Mouse (Mus musculus) lung, embryonic 16.5 days (tissue): ENCODE data around the gene Cped1. TPM values are rescaled to one million over a fixed set of nuclear protein-coding genes. Genes with fewer than 3 reads are reported as not detected.

Experiments used
- ATAC-seq: fragments of 200-750 bp; cut with Nextera tagmentation; 2 replicates; pipeline ENCODE4 v1.8.0; 2017; ENCODE audit warnings: low read depth, mild to moderate bottlenecking, moderate library complexity
- H3K27ac ChIP-seq: fragments of 300-500 bp; sonication (generic); 2 replicates; pipeline ENCODE4 v1.5.1; 2014; ENCODE audit warnings: mild to moderate bottlenecking, control low read depth, low read length
- H3K27me3 ChIP-seq: fragments of 300-500 bp; sonication (generic); 2 replicates; pipeline ENCODE4 v1.6.1; 2014; ENCODE audit warnings: low read depth, low read length, mixed read lengths; ENCODE audit not compliant: control insufficient read depth, insufficient read depth
- H3K36me3 ChIP-seq: fragments of 300-500 bp; sonication (generic); 2 replicates; pipeline ENCODE4 v1.6.1; 2014; ENCODE audit warnings: low read length; ENCODE audit not compliant: control insufficient read depth, insufficient read depth
- H3K4me1 ChIP-seq: fragments of 300-500 bp; sonication (generic); replicated peaks from 2 replicates; pipeline ENCODE4 v1.6.1; 2014; ENCODE audit warnings: low read length, mixed read lengths; ENCODE audit not compliant: control insufficient read depth, insufficient read depth
- H3K4me2 ChIP-seq: fragments of 300-500 bp; sonication (generic); 2 replicates; pipeline ENCODE4 v1.6.1; 2014; ENCODE audit warnings: low read depth, low read length, control low read depth
- H3K4me3 ChIP-seq: fragments of 300-500 bp; sonication (generic); 2 replicates; pipeline ENCODE4 v1.5.1; 2014; ENCODE audit warnings: mild to moderate bottlenecking, low read length, control low read depth
- H3K9ac ChIP-seq: fragments of 300-500 bp; sonication (generic); 2 replicates; pipeline ENCODE4 v1.6.1; 2014; ENCODE audit warnings: low read length, control low read depth
- H3K9me3 ChIP-seq: fragments of 300-500 bp; sonication (generic); 2 replicates; pipeline ENCODE4 v1.6.1; 2016; ENCODE audit warnings: low read length; ENCODE audit not compliant: control insufficient read depth
- WGBS: fragments of 180-500 bp; shearing (Covaris S2); extraction: QIAGEN DNeasy Blood & Tissue Kit; methylation state at CpG from one replicate; pipeline ENCODE4 v1.1.7; 2014; 5-methylcytosine and 5-hydroxymethylcytosine counted together
- polyA plus RNA-seq: library from polyadenylated mRNA; unstranded; fragments of >200 nt; fragmentation: Nextera tagmentation; extraction: Ambion mirVana; gene quantifications from 2 replicates; pipeline ENCODE4 v1.2.1, GENCODE M21; 2015

Gene Cped1
- polyA plus RNA-seq, 1 experiment from 2014 or later = 21.9 TPM

DNA sequence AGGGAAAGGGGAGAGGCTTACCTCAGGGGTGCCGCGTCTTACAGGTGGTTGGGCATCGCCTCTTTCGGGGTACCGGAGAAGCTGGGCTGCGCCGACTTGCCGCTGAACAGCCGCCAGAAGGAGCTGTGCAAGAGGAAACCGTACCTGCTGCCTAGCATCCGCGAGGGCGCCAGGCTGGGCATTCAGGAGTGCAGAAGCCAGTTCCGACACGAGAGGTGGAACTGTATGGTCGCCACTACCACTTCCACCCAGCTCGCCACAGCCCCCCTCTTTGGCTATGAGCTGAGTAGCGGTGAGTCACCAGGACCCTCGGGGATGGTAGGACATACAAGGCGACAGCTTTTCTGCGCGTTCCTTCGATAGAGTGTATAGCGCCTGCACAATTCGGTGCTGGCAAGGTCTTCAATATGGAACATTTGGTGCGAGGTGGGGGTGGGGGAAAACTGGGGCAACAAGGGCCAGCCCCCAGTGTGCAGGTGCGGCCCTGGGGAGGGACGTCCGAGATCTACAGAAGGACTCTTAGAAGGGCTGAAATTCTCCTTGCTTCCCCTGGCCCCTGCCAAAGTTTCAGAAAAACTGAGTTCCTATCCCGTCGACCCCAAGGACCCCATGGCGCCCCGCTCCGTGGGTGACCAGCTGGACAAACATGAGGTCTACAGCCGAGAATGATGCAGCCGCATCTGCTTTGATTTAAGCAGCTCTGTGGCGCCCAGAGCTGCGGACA is 303.2 kb downstream of the Cped1 start:
- peaks cover 14% of the 10 kb centered on the region for H3K4me1 ChIP-seq
- under 1% methylated on average over 38 of the region's 38 CpGs for WGBS
- no peak overlapping the region for H3K27ac ChIP-seq
- H3K9ac ChIP-seq = no peak overlapping the region
- no peaks in the 10 kb centered on the region for H3K9me3 ChIP-seq
- H3K4me2 ChIP-seq = peak overlapping the region; percentile 54
- ATAC-seq = peak; percentile 34; the same call in 1 of the 2 replicates
- H3K4me3 ChIP-seq = peak overlapping the region; percentile 30
- no peaks in the 10 kb centered on the region for H3K36me3 ChIP-seq
- H3K27me3 ChIP-seq = peaks cover 27% of the 10 kb centered on the region

DNA sequence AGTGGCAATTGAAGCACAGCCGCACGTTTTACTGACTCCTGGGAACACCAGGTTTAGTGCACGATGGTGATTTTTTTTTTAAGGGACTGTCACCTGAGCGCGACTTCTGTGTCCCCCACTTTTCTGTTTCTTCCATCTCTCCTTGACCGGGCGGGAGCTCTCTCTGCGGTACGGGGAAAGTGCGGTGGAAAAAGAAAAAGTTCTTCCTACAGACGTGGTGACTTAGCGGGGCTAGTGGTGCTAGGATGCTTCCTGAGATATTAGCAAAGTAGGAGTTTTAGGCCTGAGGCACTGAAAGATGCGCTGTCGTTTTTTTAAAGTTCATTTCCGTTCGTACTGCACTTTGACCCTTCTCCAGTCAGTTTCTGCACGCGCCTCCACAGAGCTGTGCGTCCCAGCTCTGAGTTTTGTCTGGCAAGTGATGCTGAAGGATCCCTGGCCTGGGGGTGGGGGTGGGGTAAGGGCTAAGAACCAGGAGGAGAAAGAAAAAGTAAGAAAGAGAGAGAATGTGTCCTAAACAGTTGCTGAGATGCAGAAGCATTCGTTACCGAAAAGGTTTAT is 303.8 kb downstream of the Cped1 start:
- WGBS = 3% methylated on average over 21 of the region's 21 CpGs
- H3K4me2 ChIP-seq = peak overlapping the region; percentile 54
- no peak overlapping the region for H3K9ac ChIP-seq
- peaks cover 27% of the 10 kb centered on the region for H3K27me3 ChIP-seq
- ATAC-seq = 0 out of 2 replicates have a peak, but pooled peaks have one; percentile 20
- H3K4me1 ChIP-seq = peaks cover 14% of the 10 kb centered on the region
- peak overlapping the region; percentile 30 for H3K4me3 ChIP-seq
- H3K36me3 ChIP-seq = no peaks in the 10 kb centered on the region
- no peaks in the 10 kb centered on the region for H3K9me3 ChIP-seq
- H3K27ac ChIP-seq = no peak overlapping the region

DNA sequence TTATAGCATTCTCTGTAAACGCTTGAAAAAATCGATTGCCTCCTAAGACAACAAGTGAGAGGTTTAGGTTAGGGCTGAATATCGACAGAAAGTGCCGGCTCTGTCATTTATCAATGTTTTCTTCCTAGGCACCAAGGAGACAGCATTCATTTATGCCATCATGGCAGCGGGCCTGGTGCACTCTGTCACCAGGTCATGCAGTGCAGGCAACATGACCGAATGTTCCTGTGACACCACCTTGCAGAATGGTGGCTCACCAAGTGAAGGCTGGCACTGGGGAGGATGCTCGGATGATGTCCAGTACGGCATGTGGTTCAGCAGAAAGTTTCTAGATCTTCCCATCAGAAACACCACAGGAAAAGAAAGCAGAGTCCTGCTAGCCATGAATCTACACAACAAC is 305.1 kb downstream of the Cped1 start:
- WGBS = 70% methylated on average over 8 of the region's 8 CpGs
- Histone ChIP-seq H3K4me1 (peaks cover 14% of the 10 kb centered on the region), H3K9me3 (no peaks in the 10 kb centered on the region), H3K9ac (no peak overlapping the region), H3K4me2 (no peak overlapping the region), H3K27ac (no peak overlapping the region), H3K36me3 (no peaks in the 10 kb centered on the region), H3K27me3 (peaks cover 27% of the 10 kb centered on the region), H3K4me3 (no peak overlapping the region)
- ATAC-seq = no peak

DNA sequence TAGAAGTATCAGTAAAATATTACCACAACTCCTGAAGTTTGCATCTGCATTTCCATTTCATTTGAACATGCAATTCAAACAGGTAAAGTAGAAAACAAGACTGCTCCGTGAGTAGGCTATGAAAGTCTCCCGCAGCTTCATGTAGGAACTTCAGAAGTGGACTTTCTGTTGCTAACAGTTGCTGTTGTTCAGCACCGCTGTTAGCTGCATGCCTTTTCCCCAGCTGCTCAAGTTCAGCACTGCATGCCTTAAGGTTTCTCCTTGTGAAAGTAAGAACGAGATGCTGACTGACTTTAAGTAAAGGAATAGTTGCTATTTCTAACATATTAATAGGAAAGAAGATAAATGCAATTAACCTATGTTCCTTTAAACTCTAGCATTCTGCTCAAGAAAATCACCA is 306.3 kb downstream of the Cped1 start:
- ATAC-seq = no peak
- Histone ChIP-seq H3K27me3 (peaks cover 24% of the 10 kb centered on the region), H3K4me1 (peaks cover 14% of the 10 kb centered on the region), H3K4me3 (no peak overlapping the region), H3K27ac (no peak overlapping the region), H3K9ac (no peak overlapping the region), H3K4me2 (no peak overlapping the region), H3K9me3 (no peaks in the 10 kb centered on the region), H3K36me3 (no peaks in the 10 kb centered on the region)
- WGBS = 28% methylated on average over 4 of the region's 4 CpGs

DNA sequence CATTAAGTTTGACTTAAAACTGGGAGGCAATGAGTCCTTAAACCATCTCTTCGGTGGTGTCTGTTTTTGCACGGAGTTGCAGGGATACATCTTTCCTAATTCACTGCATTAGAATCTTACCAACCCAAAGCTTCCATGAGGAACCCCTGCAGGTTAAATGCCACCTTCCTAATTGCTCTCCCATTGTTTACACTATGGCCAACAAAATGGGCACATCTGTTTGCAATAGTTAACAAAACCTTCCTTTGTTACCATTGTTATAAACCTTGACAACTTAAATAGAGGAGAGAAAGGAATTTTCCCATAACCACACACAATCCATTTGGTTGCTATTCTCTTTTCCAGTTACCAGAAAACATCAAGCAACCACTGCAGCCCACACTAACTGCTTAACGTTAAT is 308.2 kb downstream of the Cped1 start:
- WGBS = 61% methylated on average over 3 of the region's 3 CpGs
- Histone ChIP-seq H3K27me3 (peaks cover 10% of the 10 kb centered on the region), H3K4me3 (no peak overlapping the region), H3K36me3 (no peaks in the 10 kb centered on the region), H3K9me3 (no peaks in the 10 kb centered on the region), H3K4me1 (peaks cover 5% of the 10 kb centered on the region), H3K4me2 (no peak overlapping the region), H3K27ac (no peak overlapping the region), H3K9ac (no peak overlapping the region)
- ATAC-seq = no peak

DNA sequence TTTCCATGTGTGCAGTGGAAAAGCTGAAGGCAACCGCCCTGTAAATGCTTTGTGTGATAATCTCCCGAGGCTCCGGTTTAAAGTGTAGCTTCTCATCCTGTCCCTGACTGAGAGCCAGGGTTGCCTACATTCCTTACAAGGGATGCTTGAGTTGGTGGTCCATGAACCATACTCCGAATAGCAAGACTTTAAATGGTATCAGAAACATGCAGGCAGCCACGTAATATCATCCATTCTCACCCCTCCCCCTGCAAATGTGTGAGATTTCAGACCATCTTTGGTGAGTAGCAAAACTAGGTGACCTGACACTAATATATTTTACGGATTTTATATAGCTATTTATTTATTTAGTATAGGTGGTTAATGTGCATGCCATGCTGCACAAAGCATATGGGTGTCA is 311.3 kb downstream of the Cped1 start:
- H3K4me1 ChIP-seq = no peaks in the 10 kb centered on the region
- ATAC-seq = no peak
- H3K36me3 ChIP-seq = no peaks in the 10 kb centered on the region
- no peaks in the 10 kb centered on the region for H3K27me3 ChIP-seq
- no peak overlapping the region for H3K4me2 ChIP-seq
- no peaks in the 10 kb centered on the region for H3K9me3 ChIP-seq
- no peak overlapping the region for H3K27ac ChIP-seq
- H3K9ac ChIP-seq = no peak overlapping the region
- no peak overlapping the region for H3K4me3 ChIP-seq
- 59% methylated on average over 6 of the region's 6 CpGs for WGBS

DNA sequence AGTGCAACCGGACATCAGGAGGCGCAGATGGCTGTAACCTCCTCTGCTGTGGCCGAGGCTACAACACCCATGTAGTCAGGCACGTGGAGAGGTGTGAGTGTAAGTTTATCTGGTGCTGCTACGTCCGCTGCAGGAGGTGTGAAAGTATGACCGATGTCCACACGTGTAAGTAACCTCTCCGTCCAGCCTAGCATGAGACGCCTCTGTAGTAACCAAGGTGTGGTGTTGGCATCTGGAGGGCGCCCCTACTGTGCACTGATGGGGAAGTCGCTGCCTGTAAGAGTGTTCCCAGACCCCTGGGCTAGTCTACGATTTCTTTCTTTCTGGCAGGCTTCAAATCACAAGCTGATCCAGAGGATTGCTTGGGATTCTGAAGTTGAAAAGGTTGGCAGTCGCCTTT is 312.3 kb downstream of the Cped1 start:
- no peak overlapping the region for H3K9ac ChIP-seq
- no peaks in the 10 kb centered on the region for H3K9me3 ChIP-seq
- no peaks in the 10 kb centered on the region for H3K4me1 ChIP-seq
- H3K27ac ChIP-seq = no peak overlapping the region
- H3K4me3 ChIP-seq = no peak overlapping the region
- H3K36me3 ChIP-seq = no peaks in the 10 kb centered on the region
- WGBS = 47% methylated on average over 14 of the region's 14 CpGs
- ATAC-seq = no peak
- H3K27me3 ChIP-seq = no peaks in the 10 kb centered on the region
- H3K4me2 ChIP-seq = 0 out of 2 replicates have a peak overlapping the region, but pooled peaks have one; percentile 13

Other genes with a start within 250 kb of the Cped1 start
- gene Tspan12, start 133.4 kb upstream of the Cped1 start, polyA plus RNA-seq = 58.2 and 59.4 TPM in 2 replicates
- 58.0 and 64.2 TPM in 2 replicates for gene Ing3, start 36.3 kb upstream of the Cped1 start, polyA plus RNA-seq